Mouse (Mus musculus): ENCODE results near the gene Btg4.

GRCm38 (mm10) chr9:51015732-51016131 lies 45.0 kb upstream of the Btg4 start:
- TF ChIP-seq CTCF (IDR thresholded peaks at IDR 0.05; ENCODE audit: extremely low read depth, insufficient read depth, low read length) (no peak), POLR2A (IDR thresholded peaks at IDR 0.05; ENCODE audit: extremely low read depth, insufficient read depth, low read length) (no peak)

Data from cortical plate, adult 2 months (tissue).